Mouse (Mus musculus): ENCODE data around the gene Mipep.

DNA sequence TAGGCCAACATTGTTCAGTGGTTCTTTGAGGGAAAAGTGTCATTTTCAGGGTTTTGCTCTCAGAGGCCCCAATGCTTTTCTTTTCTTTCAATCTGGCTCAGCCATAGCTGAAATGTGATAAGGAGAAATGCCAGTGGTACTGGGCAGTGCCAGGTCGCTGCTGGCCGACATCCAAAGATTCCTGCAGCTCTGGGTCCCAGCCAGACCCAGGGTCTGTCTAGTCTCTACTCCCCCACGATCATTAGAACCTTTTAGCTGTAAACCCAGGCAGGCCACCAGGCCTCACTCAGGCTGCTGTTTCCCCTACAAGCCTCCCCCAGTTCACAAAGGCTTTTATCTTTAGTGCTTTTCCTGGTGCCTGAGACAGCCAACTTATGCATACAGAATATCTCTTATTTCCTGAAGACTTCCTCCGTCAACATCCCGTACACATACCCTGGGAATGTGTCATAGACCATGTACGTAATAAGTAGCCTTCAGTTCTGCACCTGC, 42.8 kb upstream of the Mipep start:
- TF ChIP-seq POLR2A (IDR thresholded peaks at IDR 0.05; ENCODE audit: control insufficient read depth in 1 of 2, insufficient read depth in 1 of 2, low read depth in 1 of 2, low read length in 2 of 2, poor library complexity in 1 of 2) (no peak), EP300 (IDR thresholded peaks at IDR 0.05; ENCODE audit: low read depth in 1 of 2, low read length in 2 of 2) (no peak), MAFK (IDR thresholded peaks at IDR 0.05; ENCODE audit: borderline replicate concordance, low read depth, low read length) (no peak), ZKSCAN1 (IDR thresholded peaks at IDR 0.05; ENCODE audit: low read depth, low read length) (no peak), CTCF (IDR thresholded peaks at IDR 0.05 in 2 of 3, conservative IDR thresholded peaks at IDR 0.05 in 1 of 3; ENCODE audit: control insufficient read depth in 1 of 3, insufficient read depth in 1 of 3, low read depth in 2 of 3, low read length in 3 of 3, poor library complexity in 1 of 3, severe bottlenecking in 1 of 3) (no peak), E2F4 (IDR thresholded peaks at IDR 0.05; ENCODE audit: borderline replicate concordance, low read depth, low read length) (no peak), ZMIZ1 (IDR thresholded peaks at IDR 0.05; ENCODE audit: low read depth, low read length) (no peak), MXI1 (IDR thresholded peaks at IDR 0.05; ENCODE audit: low read depth, low read length) (no peak), SMC3 (IDR thresholded peaks at IDR 0.05; ENCODE audit: low read depth, low read length) (no peak)

Data from MEL (cell line).